Mouse (Mus musculus): ENCODE data around the gene Rcbtb2. TPM values are rescaled to one million over a fixed set of nuclear protein-coding genes. Genes with fewer than 3 reads are reported as not detected.
A peak's percentile ranks its signal among the peaks of the same experiment; 100 is the strongest.
"Not testable (repeated sequence)": the region's sequence is repeated elsewhere in the genome, so short reads cannot be mapped to it uniquely, and the experiment has no call there.

Rcbtb2 gene
- polyA plus RNA-seq, 1 experiment, result 32.3 TPM

- H3K27ac ChIP-seq (ENCODE audit: insufficient read depth, low read depth, low read length), result no peak overlapping the region
- H3K4me1 ChIP-seq (ENCODE audit: control insufficient read depth, insufficient read depth, low read length), result no peaks in the 10 kb centered on the region
- DNase-seq, result peak; percentile 71
- TF ChIP-seq POLR2A (IDR thresholded peaks at IDR 0.05; ENCODE audit: low read depth, low read length), result no peak
- TF ChIP-seq CTCF (conservative IDR thresholded peaks at IDR 0.05; ENCODE audit: insufficient read depth, insufficient read length, low read depth, low read length), result no peak
- H3K27me3 ChIP-seq (replicated peaks; ENCODE audit: control insufficient read depth, insufficient read depth, low read length), result no peaks in the 10 kb centered on the region
- H3K4me3 ChIP-seq (ENCODE audit: insufficient read depth, low read depth, low read length), result no peak overlapping the region
- H3K36me3 ChIP-seq (ENCODE audit: control insufficient read depth, insufficient read depth, low read length), result no peaks in the 10 kb centered on the region
- 50% methylated on average over 13 of the region's 13 CpGs for WGBS
These were observed 27.9 kb upstream of the Rcbtb2 start for GRCm38 (mm10) chr14:73094802-73095550.

- Histone ChIP-seq H3K4me3 (ENCODE audit: insufficient read depth, low read depth, low read length) (no peak overlapping the region), H3K4me1 (ENCODE audit: control insufficient read depth, insufficient read depth, low read length) (no peaks in the 10 kb centered on the region), H3K36me3 (ENCODE audit: control insufficient read depth, insufficient read depth, low read length) (no peaks in the 10 kb centered on the region), H3K27me3 (replicated peaks; ENCODE audit: control insufficient read depth, insufficient read depth, low read length) (no peaks in the 10 kb centered on the region), H3K27ac (ENCODE audit: insufficient read depth, low read depth, low read length) (no peak overlapping the region)
- DNase-seq, result peak; percentile 53
- TF ChIP-seq POLR2A (IDR thresholded peaks at IDR 0.05; ENCODE audit: low read depth, low read length) (no peak), CTCF (conservative IDR thresholded peaks at IDR 0.05; ENCODE audit: insufficient read depth, insufficient read length, low read depth, low read length) (peak; percentile 83)
- WGBS, result 40% methylated on average over 10 of the region's 10 CpGs
These were observed 24.0 kb upstream of the Rcbtb2 start for GRCm38 (mm10) chr14:73098677-73099387.

- TF ChIP-seq CTCF (conservative IDR thresholded peaks at IDR 0.05; ENCODE audit: insufficient read depth, insufficient read length, low read depth, low read length) (no peak), POLR2A (IDR thresholded peaks at IDR 0.05; ENCODE audit: low read depth, low read length) (no peak)
These were observed 20.5 kb upstream of the Rcbtb2 start for GRCm38 (mm10) chr14:73102270-73102865.

GRCm38 (mm10) chr14:73102986-73103385 is 19.9 kb upstream of the Rcbtb2 start:
- H3K4me1 ChIP-seq (ENCODE audit: control insufficient read depth, insufficient read depth, low read length); H3K4me3 ChIP-seq (ENCODE audit: insufficient read depth, low read depth, low read length); H3K27ac ChIP-seq (ENCODE audit: insufficient read depth, low read depth, low read length); H3K27me3 ChIP-seq (replicated peaks; ENCODE audit: control insufficient read depth, insufficient read depth, low read length); H3K36me3 ChIP-seq (ENCODE audit: control insufficient read depth, insufficient read depth, low read length); DNase-seq: not testable (repeated sequence)
- WGBS, result 61% methylated on average over 4 of the region's 4 CpGs

More at GRCm38 (mm10) chr14:73102270-73102865, 20.5 kb upstream of the Rcbtb2 start:
- no peaks in the 10 kb centered on the region for H3K27me3 ChIP-seq (replicated peaks; ENCODE audit: control insufficient read depth, insufficient read depth, low read length)
- H3K36me3 ChIP-seq (ENCODE audit: control insufficient read depth, insufficient read depth, low read length), result no peaks in the 10 kb centered on the region
- peaks cover 7% of the 10 kb centered on the region; the same call in 1 of the 2 replicates for H3K4me1 ChIP-seq (ENCODE audit: control insufficient read depth, insufficient read depth, low read length)
- H3K27ac ChIP-seq (ENCODE audit: insufficient read depth, low read depth, low read length), result no peak overlapping the region
- DNase-seq, result no peak
- 70% methylated on average over 12 of the region's 12 CpGs for WGBS
- no peak overlapping the region for H3K4me3 ChIP-seq (ENCODE audit: insufficient read depth, low read depth, low read length)

- WGBS, result 83% methylated on average over 6 of the region's 6 CpGs
- no peak overlapping the region for H3K27ac ChIP-seq (ENCODE audit: insufficient read depth, low read depth, low read length)
- H3K27me3 ChIP-seq (replicated peaks; ENCODE audit: control insufficient read depth, insufficient read depth, low read length), result no peaks in the 10 kb centered on the region
- TF ChIP-seq CTCF (conservative IDR thresholded peaks at IDR 0.05; ENCODE audit: insufficient read depth, insufficient read length, low read depth, low read length), result no peak
- no peak for TF ChIP-seq POLR2A (IDR thresholded peaks at IDR 0.05; ENCODE audit: low read depth, low read length)
- no peaks in the 10 kb centered on the region for H3K36me3 ChIP-seq (ENCODE audit: control insufficient read depth, insufficient read depth, low read length)
- no peak for DNase-seq
- H3K4me1 ChIP-seq (ENCODE audit: control insufficient read depth, insufficient read depth, low read length), result peaks cover 7% of the 10 kb centered on the region; the same call in 1 of the 2 replicates
- H3K4me3 ChIP-seq (ENCODE audit: insufficient read depth, low read depth, low read length), result no peak overlapping the region
These were observed 17.9 kb upstream of the Rcbtb2 start for GRCm38 (mm10) chr14:73104913-73105312.

- Histone ChIP-seq H3K4me1 (ENCODE audit: control insufficient read depth, insufficient read depth, low read length) (peaks cover 7% of the 10 kb centered on the region; the same call in 1 of the 2 replicates), H3K27ac (ENCODE audit: insufficient read depth, low read depth, low read length) (no peak overlapping the region), H3K27me3 (replicated peaks; ENCODE audit: control insufficient read depth, insufficient read depth, low read length) (no peaks in the 10 kb centered on the region), H3K4me3 (ENCODE audit: insufficient read depth, low read depth, low read length) (no peak overlapping the region), H3K36me3 (ENCODE audit: control insufficient read depth, insufficient read depth, low read length) (no peaks in the 10 kb centered on the region)
- 80% methylated on average over 11 of the region's 11 CpGs for WGBS
- TF ChIP-seq CTCF (conservative IDR thresholded peaks at IDR 0.05; ENCODE audit: insufficient read depth, insufficient read length, low read depth, low read length) (no peak), POLR2A (IDR thresholded peaks at IDR 0.05; ENCODE audit: low read depth, low read length) (no peak)
- DNase-seq, result no peak
These were observed 17.2 kb upstream of the Rcbtb2 start for GRCm38 (mm10) chr14:73105407-73106185.
